ENCODE assay signal across 22 mouse cellular contexts in genomic region chr16:79878063-79878462, GRCm38 (mm10).
DNase-seq lines count a peak whose midpoint lies in the region; ATAC-seq and TF ChIP-seq lines count a peak whose summit lies in the region.
"Had no signal": no experiment of that assay in that cellular context is flagged by ENCODE, and none has a peak within 500 bp of the region (broad histone marks: within the 10 kb centered on the region; RNA-seq: fewer than 3 reads in every experiment).

No protein-coding gene starts in this region.

- H3K4me3 ChIP-seq in thymus, adult 2 months (ENCODE audit: control insufficient read depth, insufficient read depth, low read length): no peak overlapping the region
- H3K4me3 ChIP-seq: embryonic facial prominence, embryonic 10.5 days; erythroblast, embryonic 14.5 days; forebrain, embryonic 15.5 days; heart, embryonic 13.5 days; intestine, embryonic 15.5 days had no signal

- ATAC-seq in hematopoietic stem cell, adult 5-6 weeks (replicated peaks in 1 of 2; ENCODE audit: insufficient read depth in 1 of 2, low FRiP score in 2 of 2, low TSS enrichment in 1 of 2, low read depth in 1 of 2, poor library complexity in 2 of 2, severe bottlenecking in 2 of 2): peak; percentile 84 to 98; a peak in 3 of 4 replicates
- ATAC-seq: CD4-positive, CD25-positive, alpha-beta regulatory T cell, adult 4 months; forebrain, embryonic 15.5 days; intestine, embryonic 15.5 days had no signal

- TF ChIP-seq CTCF in thymus, adult 2 months (IDR thresholded peaks at IDR 0.05; ENCODE audit: borderline replicate concordance, control insufficient read depth, extremely low read depth, insufficient read depth, low read length, poor library complexity): no peak

- H3K27ac ChIP-seq in thymus, adult 2 months (ENCODE audit: control insufficient read depth, insufficient read depth, low read length): no peak overlapping the region
- H3K27ac ChIP-seq: embryonic facial prominence, embryonic 10.5 days; forebrain, embryonic 15.5 days; heart, embryonic 13.5 days; hindbrain, embryonic 14.5 days; intestine, embryonic 15.5 days had no signal

- no peaks in the 10 kb centered on the region for H3K4me1 ChIP-seq in thymus, adult 2 months (replicated peaks; ENCODE audit: control insufficient read depth, insufficient read depth, low read length)
- H3K4me1 ChIP-seq: embryonic facial prominence, embryonic 10.5 days; forebrain, embryonic 15.5 days; heart, embryonic 13.5 days; intestine, embryonic 15.5 days had no signal

- DNase-seq in thymus, postnatal 0 days (ENCODE audit: low spot score): peak; percentile 9
- DNase-seq in thymus, adult 2 months: no peak
- DNase-seq in NIH3T3 (ENCODE audit: low read depth): peak; percentile 58
- no peak for DNase-seq in heart, postnatal 4 days
- DNase-seq in heart, adult 18-20 months: no peak
- no peak for DNase-seq in cerebellum, adult 11 months
- DNase-seq in thymus, postnatal 10 days (ENCODE audit: low spot score in 2 of 2): no peak
- DNase-seq: adrenal gland, postnatal 10 days; cerebellum, adult 11-12 months; cerebellum, adult 9-10 months; cerebellum, postnatal 25 days; gastrocnemius, postnatal 10 days; heart, postnatal 36 days; kidney, adult 18-20 months had no signal

- no peaks in the 10 kb centered on the region for H3K36me3 ChIP-seq in thymus, adult 2 months (ENCODE audit: control insufficient read depth, insufficient read depth, low read length)
- H3K36me3 ChIP-seq: embryonic facial prominence, embryonic 10.5 days; forebrain, embryonic 15.5 days; heart, embryonic 13.5 days; intestine, embryonic 15.5 days had no signal

- TF ChIP-seq POLR2A in thymus, adult 2 months (IDR thresholded peaks at IDR 0.05; ENCODE audit: control insufficient read depth, extremely low read depth, insufficient read depth, low read length, poor library complexity): no peak

- H3K27me3 ChIP-seq in thymus, adult 2 months (ENCODE audit: control insufficient read depth, insufficient read depth, low read length): no peaks in the 10 kb centered on the region
- H3K27me3 ChIP-seq: forebrain, embryonic 15.5 days; heart, embryonic 13.5 days; intestine, embryonic 15.5 days had no signal

- WGBS in thymus, adult 2 months: 6% methylated on average over 4 of the region's 4 CpGs

Comparison
In these comparisons a context has a peak if more than half of its experiments do, and no peak if none do; other contexts are left out.
1. DNase-seq: peak in thymus, postnatal 0 days (single experiment) and NIH3T3 (single experiment); none in thymus, adult 2 months (single experiment), heart, postnatal 4 days (single experiment), heart, adult 18-20 months (0 of 2), cerebellum, adult 11 months (single experiment) and thymus, postnatal 10 days (0 of 2).